Mouse (Mus musculus) heart, postnatal 0 days (tissue): ENCODE data around the gene C1galt1.

ENCODE experiments used
- CTCF ChIP-seq: IDR thresholded peaks from 2 replicates; pipeline ENCODE4 v1.5.1; 2016; ENCODE audit warnings: antibody characterized with exemption, control low read depth, low read depth
- EP300 ChIP-seq: IDR thresholded peaks from 2 replicates; pipeline ENCODE4 v1.6.1; 2016; ENCODE audit warnings: antibody characterized with exemption, low read depth

DNA sequence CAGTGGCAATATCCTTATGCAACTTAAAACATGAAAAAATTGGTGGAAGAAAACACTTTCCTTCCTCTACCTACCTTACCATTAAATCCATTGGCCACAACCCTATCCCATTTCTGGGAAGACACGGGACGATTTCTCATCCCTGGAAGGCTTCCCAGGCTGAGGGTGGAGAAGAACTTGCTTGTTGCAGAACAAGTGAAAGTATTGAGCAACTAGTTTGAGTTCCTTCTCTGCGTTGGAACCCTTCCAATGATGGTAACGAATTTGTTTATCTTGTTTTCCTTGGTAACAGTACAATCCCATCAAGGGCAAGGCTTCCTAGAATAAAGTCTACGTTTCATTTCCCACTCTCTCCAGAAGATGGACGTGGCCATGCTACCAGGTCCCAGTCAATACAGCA is 44.7 kb upstream of the C1galt1 start:
- TF ChIP-seq CTCF = no peak
- no peak for TF ChIP-seq EP300
